In genomic region chr1:191097802-191098747, GRCm38 (mm10) we compare ENCODE assay signal across 8 mouse cellular contexts. TPM values are rescaled to one million over a fixed set of nuclear protein-coding genes. Genes with fewer than 3 reads are reported as not detected.
DNase-seq lines count a peak whose midpoint lies in the region; ATAC-seq lines count a peak whose summit lies in the region.

Gene Batf3 (plus strand): TSS chr1:191097847.

- H3K27me3 ChIP-seq in heart, embryonic 11.5 days (ENCODE audit: control insufficient read depth, insufficient read depth, low read length) = peaks cover 12% of the 10 kb centered on the region
- H3K27me3 ChIP-seq in kidney, embryonic 15.5 days = 0 out of 2 replicates have a peak, but pooled peaks cover 15% of the 10 kb centered on the region

- no peaks in the 10 kb centered on the region for H3K36me3 ChIP-seq in heart, embryonic 11.5 days (ENCODE audit: control insufficient read depth, insufficient read depth, low read length)
- no peaks in the 10 kb centered on the region for H3K36me3 ChIP-seq in kidney, embryonic 15.5 days

- H3K9me3 ChIP-seq in heart, embryonic 11.5 days (replicated peaks; ENCODE audit: control insufficient read depth, low read length) = no peaks in the 10 kb centered on the region
- H3K9me3 ChIP-seq in kidney, embryonic 15.5 days (replicated peaks) = no peaks in the 10 kb centered on the region

- DNase-seq in left cerebral cortex, postnatal 4 days = peak; percentile 48
- DNase-seq in left cerebral cortex, postnatal 25 days (ENCODE audit: low spot score in 2 of 2) = no peak
- DNase-seq in embryo, embryonic 10.5 days (ENCODE audit: low spot score) = peak; percentile 64
- peak; percentile 52 for DNase-seq in lung, postnatal 14 days
- DNase-seq in retina, embryonic 14.5 days (ENCODE audit: low spot score) = peak; percentile 74
- DNase-seq in left cerebral cortex, adult 8-10 months (ENCODE audit: low spot score in 2 of 2) = no peak

- under 1% methylated on average over 76 of the region's 95 CpGs for WGBS in heart, embryonic 11.5 days (ENCODE audit: insufficient replicate concordance)
- under 1% methylated on average over 78 of the region's 95 CpGs for WGBS in kidney, embryonic 15.5 days

- no peak within 1 kb of the TSS for H3K27ac ChIP-seq in heart, embryonic 11.5 days (ENCODE audit: low read depth, low read length)
- peak within 1 kb of the TSS; percentile 71 for H3K27ac ChIP-seq in kidney, embryonic 15.5 days

- H3K9ac ChIP-seq in heart, embryonic 11.5 days (ENCODE audit: low read depth, low read length) = peak within 1 kb of the TSS; percentile 73
- peak within 1 kb of the TSS; percentile 71 for H3K9ac ChIP-seq in kidney, embryonic 15.5 days

- H3K4me2 ChIP-seq in heart, embryonic 11.5 days = peak within 1 kb of the TSS; percentile 100
- H3K4me2 ChIP-seq in kidney, embryonic 15.5 days = peak within 1 kb of the TSS; percentile 100

- H3K4me3 ChIP-seq in heart, embryonic 11.5 days (ENCODE audit: low read depth, low read length) = peak within 1 kb of the TSS; percentile 66
- peak within 1 kb of the TSS; percentile 71 for H3K4me3 ChIP-seq in kidney, embryonic 15.5 days (replicated peaks)

- intact Hi-C loops in left cerebral cortex, postnatal 4 days (cut with DNase I) = loop anchor here (10.0 kb wide), 1 partner anchor 177 kb away; no protein-coding TSS in a partner anchor
- intact Hi-C loops in left cerebral cortex, postnatal 25 days (cut with DNase I) = loop anchor here (5.0 to 10.0 kb wide), 2 partner anchors 84 to 177 kb away; no protein-coding TSS in a partner anchor

- ATAC-seq in heart, embryonic 11.5 days (replicated peaks; ENCODE audit: insufficient number of reproducible peaks, low FRiP score, low TSS enrichment) = peak; percentile 47; the same call in 1 of the 2 replicates
- ATAC-seq in kidney, embryonic 15.5 days (replicated peaks; ENCODE audit: low FRiP score) = peak; percentile 69

- H3K4me1 ChIP-seq in heart, embryonic 11.5 days (ENCODE audit: control insufficient read depth, insufficient read depth, low read length) = peaks cover 8% of the 10 kb centered on the region; the same call in 1 of the 2 replicates
- peaks cover 30% of the 10 kb centered on the region for H3K4me1 ChIP-seq in kidney, embryonic 15.5 days

RNA-seq across cellular contexts. Expression of gene Batf3, which starts in this region (rescaled TPM):
- total RNA-seq in left cerebral cortex, postnatal 4 days (2021) = 1 to 10 TPM in 1 of 2 experiments, under 1 TPM in 1; 0.62 to 1.2 TPM
- total RNA-seq in left cerebral cortex, postnatal 25 days (2021) = 1 to 10 TPM; 1.2 to 1.9 TPM
- 3.9 and 5.1 TPM in 2 replicates for polyA plus RNA-seq in heart, embryonic 11.5 days (2014; fragmentation: Nextera tagmentation; extraction: Ambion mirVana)
- polyA plus RNA-seq in kidney, embryonic 15.5 days (2015; fragmentation: Nextera tagmentation; extraction: Ambion mirVana) = 12.5 and 13.7 TPM in 2 replicates
- total RNA-seq in left cerebral cortex, adult 8-10 months (2022) = 1 to 10 TPM in 3 of 4 experiments, under 1 TPM in 1; 0.89 to 5.4 (median 3.9) TPM

Comparison
In these comparisons a context has a peak if more than half of its experiments do, and no peak if none do; other contexts are left out.
1. DNase-seq: peak in left cerebral cortex, postnatal 4 days (single experiment), embryo, embryonic 10.5 days (single experiment), lung, postnatal 14 days (single experiment) and retina, embryonic 14.5 days (single experiment); none in left cerebral cortex, postnatal 25 days (0 of 2) and left cerebral cortex, adult 8-10 months (0 of 2).